Mouse (Mus musculus): ENCODE data around the gene Pde2a. TPM values are rescaled to one million over a fixed set of nuclear protein-coding genes. Genes with fewer than 3 reads are reported as not detected.

Pde2a gene
- total and polyA plus RNA-seq, 3 experiments: 0.11 to 0.62 TPM; not detected in 1

GRCm38 (mm10) chr7:101498385-101498784 lies 76.9 kb downstream of the Pde2a start:
- DNase-seq (ENCODE audit: low read depth, low spot score): no peak
- no peaks in the 10 kb centered on the region for H3K36me3 ChIP-seq (ENCODE audit: control insufficient read depth in 1 of 2, insufficient read depth in 2 of 2, low read length in 2 of 2)
- TF ChIP-seq NRF1 (IDR thresholded peaks at IDR 0.05; ENCODE audit: insufficient read depth, low read depth, low read length, poor library complexity, severe bottlenecking) (no peak), CHD1 (IDR thresholded peaks at IDR 0.05; ENCODE audit: low read depth, low read length) (no peak), MXI1 (IDR thresholded peaks at IDR 0.05; ENCODE audit: low read depth, low read length) (no peak), ZMIZ1 (IDR thresholded peaks at IDR 0.05; ENCODE audit: low read depth, low read length) (no peak), MAX (IDR thresholded peaks at IDR 0.05; ENCODE audit: low read length) (no peak), GABPA (IDR thresholded peaks at IDR 0.05; ENCODE audit: low read depth, low read length) (no peak), USF2 (IDR thresholded peaks at IDR 0.05; ENCODE audit: borderline replicate concordance in 1 of 2, insufficient read depth in 1 of 2, low read depth in 1 of 2, low read length in 2 of 2) (no peak)
- H3K4me1 ChIP-seq (ENCODE audit: control insufficient read depth in 1 of 2, insufficient read depth in 2 of 2, low read length in 2 of 2): no peaks in the 10 kb centered on the region
- H3K27ac ChIP-seq (ENCODE audit: control insufficient read depth, low read depth, low read length): no peak overlapping the region
- H3K27me3 ChIP-seq (ENCODE audit: control insufficient read depth in 1 of 2, insufficient read depth in 2 of 2, low read length in 2 of 2): peaks cover 5% of the 10 kb centered on the region in 2 experiments
- H3K9me3 ChIP-seq (replicated peaks; ENCODE audit: insufficient read depth, low read length): no peaks in the 10 kb centered on the region
- no peaks in the 10 kb centered on the region for H3K79me2 ChIP-seq (ENCODE audit: control insufficient read depth, insufficient read depth, low read length, poor library complexity)
- no peak overlapping the region for H3K4me3 ChIP-seq (ENCODE audit: control insufficient read depth in 1 of 2, insufficient read depth in 1 of 2, low read depth in 2 of 2, low read length in 2 of 2)
- no peak overlapping the region for H3K9ac ChIP-seq (ENCODE audit: control insufficient read depth, low read depth, low read length, poor library complexity, severe bottlenecking)

GRCm38 (mm10) chr7:101499251-101499650 lies 77.8 kb downstream of the Pde2a start:
- H3K27ac ChIP-seq (ENCODE audit: control insufficient read depth, low read depth, low read length): no peak overlapping the region
- no peak overlapping the region for H3K9ac ChIP-seq (ENCODE audit: control insufficient read depth, low read depth, low read length, poor library complexity, severe bottlenecking)
- peaks cover 5% of the 10 kb centered on the region in 2 experiments for H3K27me3 ChIP-seq (ENCODE audit: control insufficient read depth in 1 of 2, insufficient read depth in 2 of 2, low read length in 2 of 2)
- H3K9me3 ChIP-seq (replicated peaks; ENCODE audit: insufficient read depth, low read length): no peaks in the 10 kb centered on the region
- DNase-seq (ENCODE audit: low read depth, low spot score): no peak
- no peaks in the 10 kb centered on the region for H3K36me3 ChIP-seq (ENCODE audit: control insufficient read depth in 1 of 2, insufficient read depth in 2 of 2, low read length in 2 of 2)
- no peak for TF ChIP-seq USF1 (IDR thresholded peaks at IDR 0.05; ENCODE audit: low read depth, low read length)
- no peak for TF ChIP-seq CHD2 (IDR thresholded peaks at IDR 0.05; ENCODE audit: low read length)
- no peak for TF ChIP-seq POLR2AphosphoS5 (IDR thresholded peaks at IDR 0.05; ENCODE audit: borderline replicate concordance, low read depth, low read length)
- TF ChIP-seq MXI1 (IDR thresholded peaks at IDR 0.05; ENCODE audit: low read depth, low read length): no peak
- TF ChIP-seq MAFK (IDR thresholded peaks at IDR 0.05; ENCODE audit: borderline replicate concordance, low read depth, low read length): no peak
- TF ChIP-seq UBTF (IDR thresholded peaks at IDR 0.05; ENCODE audit: borderline replicate concordance, insufficient read depth, low read depth, low read length): no peak
- TF ChIP-seq KAT2A (conservative IDR thresholded peaks at IDR 0.05; ENCODE audit: low read depth, low read length): no peak
- TF ChIP-seq RCOR1 (IDR thresholded peaks at IDR 0.05; ENCODE audit: low read depth, low read length): no peak
- no peak for TF ChIP-seq NELFE (IDR thresholded peaks at IDR 0.05; ENCODE audit: low read depth, low read length)
- no peak for TF ChIP-seq MYC (IDR thresholded peaks at IDR 0.05; ENCODE audit: low read depth, low read length)
- no peak for TF ChIP-seq CTCF (IDR thresholded peaks at IDR 0.05 in 2 of 3, conservative IDR thresholded peaks at IDR 0.05 in 1 of 3; ENCODE audit: control insufficient read depth in 1 of 3, insufficient read depth in 1 of 3, low read depth in 2 of 3, low read length in 3 of 3, poor library complexity in 1 of 3, severe bottlenecking in 1 of 3)
- no peak for TF ChIP-seq POLR2A (IDR thresholded peaks at IDR 0.05; ENCODE audit: control insufficient read depth in 1 of 2, insufficient read depth in 1 of 2, low read depth in 1 of 2, low read length in 2 of 2, poor library complexity in 1 of 2)
- no peak for TF ChIP-seq GABPA (IDR thresholded peaks at IDR 0.05; ENCODE audit: low read depth, low read length)
- no peak for TF ChIP-seq CHD1 (IDR thresholded peaks at IDR 0.05; ENCODE audit: low read depth, low read length)
- no peak for TF ChIP-seq JUND (IDR thresholded peaks at IDR 0.05; ENCODE audit: low read depth, low read length)
- TF ChIP-seq BHLHE40 (IDR thresholded peaks at IDR 0.05; ENCODE audit: borderline replicate concordance, low read depth, low read length): no peak
- TF ChIP-seq ZMIZ1 (IDR thresholded peaks at IDR 0.05; ENCODE audit: low read depth, low read length): no peak
- TF ChIP-seq SMC3 (IDR thresholded peaks at IDR 0.05; ENCODE audit: low read depth, low read length): no peak
- no peak for TF ChIP-seq ELF1 (IDR thresholded peaks at IDR 0.05; ENCODE audit: low read depth, low read length)
- H3K4me1 ChIP-seq (ENCODE audit: control insufficient read depth in 1 of 2, insufficient read depth in 2 of 2, low read length in 2 of 2): peaks cover 0 to 5% of the 10 kb centered on the region in 2 experiments; a peak in 2 of 4 replicates
- H3K79me2 ChIP-seq (ENCODE audit: control insufficient read depth, insufficient read depth, low read length, poor library complexity): no peaks in the 10 kb centered on the region
- no peak overlapping the region for H3K4me3 ChIP-seq (ENCODE audit: control insufficient read depth in 1 of 2, insufficient read depth in 1 of 2, low read depth in 2 of 2, low read length in 2 of 2)

Data from MEL (cell line).